Mouse (Mus musculus): ENCODE measurements at regions not wholly inside any gene's neighbourhood (a gene's known extent, or its start where the extent isn't known, plus 50 kb on each side); places are given as distances from the start of the nearest gene placed in this dataset.
"Not testable (repeated sequence)": the region's sequence is repeated elsewhere in the genome, so short reads cannot be mapped to it uniquely, and the experiment has no call there.

- Histone ChIP-seq H3K4me3 (no peak overlapping the region), H3K36me3 (no peaks in the 10 kb centered on the region)
- WGBS = 85% methylated on average over 2 of the region's 2 CpGs
Observed at GRCm38 (mm10) chr5:100309807-100310165, 106.2 kb downstream of the Sec31a start.

GRCm38 (mm10) chr5:100309071-100309806 lies 106.8 kb downstream of the Sec31a start:
- Histone ChIP-seq H3K9me3 (no peaks in the 10 kb centered on the region), H3K27me3 (replicated peaks) (no peaks in the 10 kb centered on the region), H3K4me3 (no peak overlapping the region), H3K4me2 (no peak overlapping the region), H3K27ac (replicated peaks) (no peak overlapping the region), H3K4me1 (no peaks in the 10 kb centered on the region), H3K9ac (no peak overlapping the region), H3K36me3 (no peaks in the 10 kb centered on the region)
- no peak for ATAC-seq (ENCODE audit: extremely low read depth, insufficient number of reproducible peaks, low FRiP score, low TSS enrichment)
- 60% methylated on average over 17 of the region's 17 CpGs for WGBS

More at GRCm38 (mm10) chr5:100309807-100310165, 106.2 kb downstream of the Sec31a start:
- Histone ChIP-seq H3K9ac (no peak overlapping the region), H3K27ac (replicated peaks) (no peak overlapping the region), H3K4me2 (no peak overlapping the region), H3K9me3 (no peaks in the 10 kb centered on the region), H3K27me3 (replicated peaks) (no peaks in the 10 kb centered on the region), H3K4me1 (no peaks in the 10 kb centered on the region)
- no peak for ATAC-seq (ENCODE audit: extremely low read depth, insufficient number of reproducible peaks, low FRiP score, low TSS enrichment)

- H3K9me3 ChIP-seq = peaks cover 7% of the 10 kb centered on the region
- H3K27ac ChIP-seq (replicated peaks) = no peak overlapping the region
- WGBS = 59% methylated on average over 3 of the region's 3 CpGs
- no peaks in the 10 kb centered on the region for H3K27me3 ChIP-seq (replicated peaks)
- H3K9ac ChIP-seq = no peak overlapping the region
- H3K4me2 ChIP-seq = no peak overlapping the region
- no peaks in the 10 kb centered on the region for H3K4me1 ChIP-seq
- H3K36me3 ChIP-seq = no peaks in the 10 kb centered on the region
- no peak overlapping the region for H3K4me3 ChIP-seq
- ATAC-seq (ENCODE audit: extremely low read depth, insufficient number of reproducible peaks, low FRiP score, low TSS enrichment) = no peak
Observed at GRCm38 (mm10) chr5:100304403-100304802, 111.6 kb downstream of the Sec31a start.

GRCm38 (mm10) chr5:100302068-100302775 lies 113.8 kb downstream of the Sec31a start:
- WGBS = 68% methylated on average over 17 of the region's 17 CpGs
- H3K27ac ChIP-seq (replicated peaks) = no peak overlapping the region
- ATAC-seq (ENCODE audit: extremely low read depth, insufficient number of reproducible peaks, low FRiP score, low TSS enrichment) = no peak

GRCm38 (mm10) chr5:100299141-100299540 lies 116.9 kb downstream of the Sec31a start:
- no peaks in the 10 kb centered on the region for H3K27me3 ChIP-seq (replicated peaks)

More at GRCm38 (mm10) chr5:100302068-100302775, 113.8 kb downstream of the Sec31a start:
- Histone ChIP-seq H3K27me3 (replicated peaks) (no peaks in the 10 kb centered on the region), H3K4me2 (no peak overlapping the region), H3K4me1 (no peaks in the 10 kb centered on the region), H3K4me3 (no peak overlapping the region), H3K9me3 (peaks cover 19% of the 10 kb centered on the region), H3K36me3 (no peaks in the 10 kb centered on the region), H3K9ac (no peak overlapping the region)

GRCm38 (mm10) chr5:100294189-100294588 lies 121.8 kb downstream of the Sec31a start:
- no peak overlapping the region for H3K9ac ChIP-seq
- H3K27ac ChIP-seq (replicated peaks) = no peak overlapping the region
- no peak overlapping the region for H3K4me3 ChIP-seq
- no peaks in the 10 kb centered on the region for H3K36me3 ChIP-seq
- H3K4me1 ChIP-seq = no peaks in the 10 kb centered on the region
- 73% methylated on average over 7 of the region's 7 CpGs for WGBS
- ATAC-seq (ENCODE audit: extremely low read depth, insufficient number of reproducible peaks, low FRiP score, low TSS enrichment) = no peak
- peaks cover 12% of the 10 kb centered on the region for H3K9me3 ChIP-seq
- H3K4me2 ChIP-seq = no peak overlapping the region
- H3K27me3 ChIP-seq (replicated peaks) = no peaks in the 10 kb centered on the region

More at GRCm38 (mm10) chr5:100299141-100299540, 116.9 kb downstream of the Sec31a start:
- Histone ChIP-seq H3K9me3 (peaks cover 19% of the 10 kb centered on the region), H3K27ac (replicated peaks) (no peak overlapping the region), H3K4me2 (no peak overlapping the region), H3K36me3 (no peaks in the 10 kb centered on the region), H3K4me1 (no peaks in the 10 kb centered on the region), H3K4me3 (no peak overlapping the region), H3K9ac (no peak overlapping the region)
- 73% methylated on average over 4 of the region's 4 CpGs for WGBS
- no peak for ATAC-seq (ENCODE audit: extremely low read depth, insufficient number of reproducible peaks, low FRiP score, low TSS enrichment)

GRCm38 (mm10) chr5:100280215-100280614 lies 120.6 kb upstream of the Tmem150c start:
- Histone ChIP-seq H3K4me1 (no peaks in the 10 kb centered on the region), H3K9ac (no peak overlapping the region), H3K27ac (replicated peaks) (no peak overlapping the region), H3K36me3 (no peaks in the 10 kb centered on the region), H3K27me3 (replicated peaks) (peaks cover 9% of the 10 kb centered on the region; the same call in 1 of the 2 replicates), H3K9me3 (no peaks in the 10 kb centered on the region), H3K4me2 (no peak overlapping the region), H3K4me3 (no peak overlapping the region)
- 79% methylated on average over 4 of the region's 4 CpGs for WGBS
- no peak for ATAC-seq (ENCODE audit: extremely low read depth, insufficient number of reproducible peaks, low FRiP score, low TSS enrichment)

GRCm38 (mm10) chr5:100279474-100279873 lies 119.9 kb upstream of the Tmem150c start:
- Histone ChIP-seq H3K4me1 (no peaks in the 10 kb centered on the region), H3K36me3 (no peaks in the 10 kb centered on the region), H3K4me3 (no peak overlapping the region), H3K27ac (replicated peaks) (no peak overlapping the region), H3K4me2 (no peak overlapping the region), H3K9me3 (no peaks in the 10 kb centered on the region), H3K27me3 (replicated peaks) (peaks cover 9% of the 10 kb centered on the region; the same call in 1 of the 2 replicates), H3K9ac (no peak overlapping the region)
- ATAC-seq (ENCODE audit: extremely low read depth, insufficient number of reproducible peaks, low FRiP score, low TSS enrichment) = no peak
- WGBS = 83% methylated on average over 8 of the region's 8 CpGs

GRCm38 (mm10) chr5:100274674-100275073 lies 115.1 kb upstream of the Tmem150c start:
- no peaks in the 10 kb centered on the region for H3K4me1 ChIP-seq
- H3K36me3 ChIP-seq = no peaks in the 10 kb centered on the region
- no peak for ATAC-seq (ENCODE audit: extremely low read depth, insufficient number of reproducible peaks, low FRiP score, low TSS enrichment)
- H3K27ac ChIP-seq (replicated peaks) = no peak overlapping the region
- WGBS = 56% methylated on average over 4 of the region's 4 CpGs
- H3K4me2 ChIP-seq = no peak overlapping the region
- H3K9me3 ChIP-seq = no peaks in the 10 kb centered on the region
- no peak overlapping the region for H3K4me3 ChIP-seq
- no peak overlapping the region for H3K9ac ChIP-seq
- H3K27me3 ChIP-seq (replicated peaks) = no peaks in the 10 kb centered on the region

GRCm38 (mm10) chr5:100271975-100272374 lies 112.4 kb upstream of the Tmem150c start:
- not testable (repeated sequence) for H3K27ac ChIP-seq (replicated peaks); H3K27me3 ChIP-seq (replicated peaks); H3K4me3 ChIP-seq; H3K9me3 ChIP-seq; H3K4me1 ChIP-seq; ATAC-seq (ENCODE audit: extremely low read depth, insufficient number of reproducible peaks, low FRiP score, low TSS enrichment); H3K9ac ChIP-seq; H3K4me2 ChIP-seq; H3K36me3 ChIP-seq
- 72% methylated on average over 5 of the region's 9 CpGs for WGBS

GRCm38 (mm10) chr5:100270841-100271686 lies 111.5 kb upstream of the Tmem150c start:
- no peaks in the 10 kb centered on the region for H3K27me3 ChIP-seq (replicated peaks)
- H3K9me3 ChIP-seq = no peaks in the 10 kb centered on the region
- no peak overlapping the region for H3K9ac ChIP-seq
- no peak overlapping the region for H3K27ac ChIP-seq (replicated peaks)
- H3K4me2 ChIP-seq = no peak overlapping the region
- peaks cover 8% of the 10 kb centered on the region; the same call in 1 of the 2 replicates for H3K4me1 ChIP-seq
- no peaks in the 10 kb centered on the region for H3K36me3 ChIP-seq
- H3K4me3 ChIP-seq = no peak overlapping the region
- ATAC-seq (ENCODE audit: extremely low read depth, insufficient number of reproducible peaks, low FRiP score, low TSS enrichment) = no peak
- 56% methylated on average over 12 of the region's 12 CpGs for WGBS

Data from heart, embryonic 13.5 days (tissue).